In genomic region chr2:4509739-4510138, GRCm38 (mm10) we compare ENCODE assay signal across 10 mouse cellular contexts.
DNase-seq lines count a peak whose midpoint lies in the region; ATAC-seq and TF ChIP-seq lines count a peak whose summit lies in the region.
"Had no signal": no experiment of that assay in that cellular context is flagged by ENCODE, and none has a peak within 500 bp of the region (broad histone marks: within the 10 kb centered on the region; RNA-seq: fewer than 3 reads in every experiment).

No protein-coding gene starts in this region.

- 61% methylated on average over 5 of the region's 5 CpGs for WGBS in forebrain, embryonic 13.5 days
- 77% methylated on average over 5 of the region's 5 CpGs for WGBS in forebrain, embryonic 12.5 days
- WGBS in lung, embryonic 16.5 days: 27% methylated on average over 5 of the region's 5 CpGs
- 54% methylated on average over 5 of the region's 5 CpGs for WGBS in kidney, postnatal 0 days
- WGBS in neural tube, embryonic 15.5 days: 32% methylated on average over 5 of the region's 5 CpGs
- WGBS in thymus, adult 2 months: 82% methylated on average over 5 of the region's 5 CpGs

- no peak for TF ChIP-seq CTCF in kidney, postnatal 0 days (IDR thresholded peaks at IDR 0.05; ENCODE audit: low read depth)
- no peak for TF ChIP-seq CTCF in thymus, adult 2 months (IDR thresholded peaks at IDR 0.05; ENCODE audit: borderline replicate concordance, control insufficient read depth, extremely low read depth, insufficient read depth, low read length, poor library complexity)

- no peak overlapping the region for H3K9ac ChIP-seq in forebrain, embryonic 13.5 days
- no peak overlapping the region for H3K9ac ChIP-seq in forebrain, embryonic 12.5 days
- no peak overlapping the region for H3K9ac ChIP-seq in lung, embryonic 16.5 days (ENCODE audit: low read length)
- H3K9ac ChIP-seq in kidney, postnatal 0 days (ENCODE audit: low read depth, low read length): no peak overlapping the region
- no peak overlapping the region for H3K9ac ChIP-seq in neural tube, embryonic 15.5 days (replicated peaks)

- peaks cover 24% of the 10 kb centered on the region; the same call in 1 of the 2 replicates for H3K36me3 ChIP-seq in forebrain, embryonic 13.5 days (ENCODE audit: poor library complexity, severe bottlenecking)
- peaks cover 16% of the 10 kb centered on the region for H3K36me3 ChIP-seq in forebrain, embryonic 12.5 days (replicated peaks)
- no peaks in the 10 kb centered on the region for H3K36me3 ChIP-seq in lung, embryonic 16.5 days (ENCODE audit: control insufficient read depth, insufficient read depth, low read length)
- H3K36me3 ChIP-seq in kidney, postnatal 0 days (ENCODE audit: insufficient read depth, low read length): no peaks in the 10 kb centered on the region
- 0 out of 2 replicates have a peak, but pooled peaks cover 4% of the 10 kb centered on the region for H3K36me3 ChIP-seq in neural tube, embryonic 15.5 days
- H3K36me3 ChIP-seq in thymus, adult 2 months (ENCODE audit: control insufficient read depth, insufficient read depth, low read length): no peaks in the 10 kb centered on the region

- TF ChIP-seq POLR2A in thymus, adult 2 months (IDR thresholded peaks at IDR 0.05; ENCODE audit: control insufficient read depth, extremely low read depth, insufficient read depth, low read length, poor library complexity): no peak

- peak overlapping the region; percentile 41 for H3K27ac ChIP-seq in forebrain, embryonic 13.5 days
- no peak overlapping the region for H3K27ac ChIP-seq in forebrain, embryonic 12.5 days
- peak overlapping the region; percentile 51 for H3K27ac ChIP-seq in lung, embryonic 16.5 days (ENCODE audit: low read length)
- H3K27ac ChIP-seq in kidney, postnatal 0 days: peak overlapping the region; percentile 62; the same call in 1 of the 2 replicates
- H3K27ac ChIP-seq in neural tube, embryonic 15.5 days (replicated peaks): peak overlapping the region; percentile 2; the same call in 1 of the 2 replicates
- H3K27ac ChIP-seq in thymus, adult 2 months (ENCODE audit: control insufficient read depth, insufficient read depth, low read length): no peak overlapping the region

- DNase-seq in lung, postnatal 4 days: no peak
- DNase-seq in kidney, postnatal 0 days (ENCODE audit: low spot score): peak; percentile 42
- DNase-seq in thymus, adult 2 months: no peak
- DNase-seq in ovary, postnatal 36 days (ENCODE audit: low spot score): no peak
- DNase-seq: thymus, postnatal 4 days had no signal

- ATAC-seq in forebrain, embryonic 13.5 days: peak; percentile 48; the same call in 1 of the 2 replicates
- no peak for ATAC-seq in forebrain, embryonic 12.5 days (ENCODE audit: low FRiP score)
- peak; percentile 72 for ATAC-seq in lung, embryonic 16.5 days (ENCODE audit: low read depth)
- peak; percentile 50; the same call in 1 of the 2 replicates for ATAC-seq in kidney, postnatal 0 days (replicated peaks; ENCODE audit: low FRiP score, low read depth)
- ATAC-seq in neural tube, embryonic 15.5 days (ENCODE audit: low FRiP score): peak; percentile 48

- no peaks in the 10 kb centered on the region for H3K27me3 ChIP-seq in forebrain, embryonic 13.5 days
- H3K27me3 ChIP-seq in forebrain, embryonic 12.5 days: no peaks in the 10 kb centered on the region
- no peaks in the 10 kb centered on the region for H3K27me3 ChIP-seq in lung, embryonic 16.5 days (ENCODE audit: control insufficient read depth, insufficient read depth, low read depth, low read length)
- no peaks in the 10 kb centered on the region for H3K27me3 ChIP-seq in kidney, postnatal 0 days (ENCODE audit: insufficient read depth, low read length)
- H3K27me3 ChIP-seq in neural tube, embryonic 15.5 days (replicated peaks): no peaks in the 10 kb centered on the region
- no peaks in the 10 kb centered on the region for H3K27me3 ChIP-seq in thymus, adult 2 months (ENCODE audit: control insufficient read depth, insufficient read depth, low read length)

- H3K9me3 ChIP-seq in forebrain, embryonic 13.5 days (replicated peaks): no peaks in the 10 kb centered on the region
- no peaks in the 10 kb centered on the region for H3K9me3 ChIP-seq in forebrain, embryonic 12.5 days
- H3K9me3 ChIP-seq in lung, embryonic 16.5 days (ENCODE audit: control insufficient read depth, low read length): no peaks in the 10 kb centered on the region
- no peaks in the 10 kb centered on the region for H3K9me3 ChIP-seq in kidney, postnatal 0 days (replicated peaks; ENCODE audit: low read length)
- H3K9me3 ChIP-seq in neural tube, embryonic 15.5 days (replicated peaks): no peaks in the 10 kb centered on the region

- H3K4me3 ChIP-seq in forebrain, embryonic 13.5 days: no peak overlapping the region
- H3K4me3 ChIP-seq in forebrain, embryonic 12.5 days (replicated peaks): no peak overlapping the region
- no peak overlapping the region for H3K4me3 ChIP-seq in lung, embryonic 16.5 days (ENCODE audit: low read length)
- no peak overlapping the region for H3K4me3 ChIP-seq in kidney, postnatal 0 days (replicated peaks; ENCODE audit: low read depth, low read length)
- no peak overlapping the region for H3K4me3 ChIP-seq in neural tube, embryonic 15.5 days (replicated peaks)
- H3K4me3 ChIP-seq in thymus, adult 2 months (ENCODE audit: control insufficient read depth, insufficient read depth, low read length): no peak overlapping the region
- H3K4me3 ChIP-seq: erythroblast, embryonic 14.5 days had no signal

- H3K4me1 ChIP-seq in forebrain, embryonic 13.5 days: peaks cover 50% of the 10 kb centered on the region
- H3K4me1 ChIP-seq in forebrain, embryonic 12.5 days: peaks cover 20% of the 10 kb centered on the region
- peaks cover 24% of the 10 kb centered on the region for H3K4me1 ChIP-seq in lung, embryonic 16.5 days (replicated peaks; ENCODE audit: control insufficient read depth, insufficient read depth, low read length)
- H3K4me1 ChIP-seq in kidney, postnatal 0 days (replicated peaks; ENCODE audit: insufficient read depth, low read length): peaks cover 20% of the 10 kb centered on the region; the same call in 1 of the 2 replicates
- peaks cover 30% of the 10 kb centered on the region for H3K4me1 ChIP-seq in neural tube, embryonic 15.5 days
- H3K4me1 ChIP-seq in thymus, adult 2 months (replicated peaks; ENCODE audit: control insufficient read depth, insufficient read depth, low read length): no peaks in the 10 kb centered on the region

- H3K4me2 ChIP-seq in forebrain, embryonic 13.5 days: no peak overlapping the region
- H3K4me2 ChIP-seq in forebrain, embryonic 12.5 days: no peak overlapping the region
- no peak overlapping the region for H3K4me2 ChIP-seq in lung, embryonic 16.5 days (ENCODE audit: low read depth, low read length)
- H3K4me2 ChIP-seq in kidney, postnatal 0 days (ENCODE audit: low read length): peak overlapping the region; percentile 28; the same call in 1 of the 2 replicates
- no peak overlapping the region for H3K4me2 ChIP-seq in neural tube, embryonic 15.5 days

Comparison
In these comparisons a context has a peak if more than half of its experiments do, and no peak if none do; other contexts are left out.
1. H3K27ac ChIP-seq: peak in forebrain, embryonic 13.5 days (single experiment), lung, embryonic 16.5 days (single experiment), kidney, postnatal 0 days (single experiment) and neural tube, embryonic 15.5 days (single experiment); none in forebrain, embryonic 12.5 days (single experiment) and thymus, adult 2 months (single experiment).